18 mouse cellular contexts compared by ENCODE assay signal in genomic region chr3:27929219-27929618, GRCm38 (mm10). TPM values are rescaled to one million over a fixed set of nuclear protein-coding genes. Genes with fewer than 3 reads are reported as not detected.
A peak's percentile ranks its signal among the peaks of the same experiment; 100 is the strongest.
DNase-seq lines count a peak whose midpoint lies in the region.
"Had no signal": no experiment of that assay in that cellular context is flagged by ENCODE, and none has a peak within 500 bp of the region (broad histone marks: within the 10 kb centered on the region; RNA-seq: fewer than 3 reads in every experiment).

No protein-coding gene starts in this region.

- intact Hi-C loops in left cerebral cortex, postnatal 14 days (cut with DNase I) = no loop called here
- intact Hi-C loops in left cerebral cortex, postnatal 10 days (cut with DNase I) = no loop called here

- peak; percentile 13 to 35 for DNase-seq in left cerebral cortex, postnatal 14 days (ENCODE audit: low spot score in 2 of 2)
- no peak for DNase-seq in left cerebral cortex, postnatal 10 days (ENCODE audit: extremely low spot score in 1 of 2, low spot score in 2 of 2)
- DNase-seq in right cerebral cortex, postnatal 14 days = peak; percentile 11
- no peak for DNase-seq in right cerebral cortex, postnatal 4 days
- peak; percentile 46 for DNase-seq in Muller cell, postnatal 12 days (ENCODE audit: inconsistent ontology term)
- DNase-seq in telencephalon, adult 2 months (ENCODE audit: low read depth, low spot score) = peak; percentile 28
- DNase-seq in cerebellum, adult 18-20 months = no peak
- DNase-seq: adrenal gland, postnatal 10 days; cerebellum, adult 11-12 months; cerebellum, adult 9-11 months; cerebellum, postnatal 36 days; gastrocnemius, postnatal 25 days; heart, postnatal 10 days; heart, postnatal 4 days had no signal

RNA-seq across cellular contexts. Expression of gene Pld1, which starts 9.3 kb away (rescaled TPM):
- total RNA-seq in left cerebral cortex, postnatal 14 days (2021) = 10 to 100 TPM in 1 of 2 experiments, 1 to 10 TPM in 1; 8.5 to 10.2 TPM
- 10 to 100 TPM in 1 of 2 experiments, 1 to 10 TPM in 1; 7.1 to 10.8 TPM for total RNA-seq in left cerebral cortex, postnatal 10 days (2021)

RNA-seq across cellular contexts. Expression of gene Tmem212, which starts 33.1 kb away (rescaled TPM):
- under 1 TPM in 1 of 2 experiments, not detected in 1; 0.68 TPM for total RNA-seq in left cerebral cortex, postnatal 14 days (2021)
- total RNA-seq in left cerebral cortex, postnatal 10 days (2021) = under 1 TPM; 0.51 to 0.53 TPM
- total RNA-seq: adrenal gland, postnatal 10 days; adrenal gland, postnatal 4 days; G1E; gastrocnemius, adult 18-20 months; gastrocnemius, postnatal 25 days; granulocyte monocyte progenitor cell, adult 5-6 weeks; heart, postnatal 10 days; heart, postnatal 4 days had no signal

Comparison
In these comparisons a context has a peak if more than half of its experiments do, and no peak if none do; other contexts are left out.
1. DNase-seq: peak in left cerebral cortex, postnatal 14 days (2 of 2), right cerebral cortex, postnatal 14 days (single experiment), Muller cell, postnatal 12 days (single experiment) and telencephalon, adult 2 months (single experiment); none in left cerebral cortex, postnatal 10 days (0 of 2), right cerebral cortex, postnatal 4 days (single experiment) and cerebellum, adult 18-20 months (0 of 2).